Mouse (Mus musculus) kidney, embryonic 14.5 days (tissue): ENCODE measurements around the gene F2rl1. TPM values are rescaled to one million over a fixed set of nuclear protein-coding genes. Genes with fewer than 3 reads are reported as not detected.

ENCODE experiments used
- ATAC-seq: fragments of 200-750 bp; cut with Nextera tagmentation; 2 replicates; pipeline ENCODE4 v1.8.0; 2017; ENCODE audit warnings: moderate number of reproducible peaks, mild to moderate bottlenecking, moderate TSS enrichment, moderate library complexity; ENCODE audit not compliant: low FRiP score, low TSS enrichment
- H3K27ac ChIP-seq: fragments of 300-500 bp; sonication (generic); 2 replicates; pipeline ENCODE4 v1.5.1; 2014; ENCODE audit warnings: low read depth, mild to moderate bottlenecking, low read length, moderate library complexity, mixed read lengths
- H3K27me3 ChIP-seq: fragments of 300-500 bp; sonication (generic); 2 replicates; pipeline ENCODE4 v1.6.1; 2014; ENCODE audit warnings: mild to moderate bottlenecking, low read length; ENCODE audit not compliant: control insufficient read depth, insufficient read depth
- H3K36me3 ChIP-seq: fragments of 300-500 bp; sonication (generic); 2 replicates; pipeline ENCODE4 v1.6.1; 2014; ENCODE audit warnings: low read length, mixed read lengths; ENCODE audit not compliant: control insufficient read depth, insufficient read depth
- H3K4me1 ChIP-seq: fragments of 300-500 bp; sonication (generic); 2 replicates; pipeline ENCODE4 v1.6.1; 2014; ENCODE audit warnings: low read length, mixed read lengths; ENCODE audit not compliant: control insufficient read depth, insufficient read depth
- H3K4me2 ChIP-seq: fragments of 300-500 bp; sonication (generic); replicated peaks from 2 replicates; pipeline ENCODE4 v1.6.1; 2014; ENCODE audit warnings: low read depth, mild to moderate bottlenecking, low read length
- H3K4me3 ChIP-seq: fragments of 300-500 bp; sonication (generic); 2 replicates; pipeline ENCODE4 v1.5.1; 2014; ENCODE audit warnings: mild to moderate bottlenecking, low read length
- H3K9ac ChIP-seq: fragments of 300-500 bp; sonication (generic); 2 replicates; pipeline ENCODE4 v1.6.1; 2014; ENCODE audit warnings: low read depth, mild to moderate bottlenecking, low read length, moderate library complexity
- H3K9me3 ChIP-seq: fragments of 300-500 bp; sonication (generic); 2 replicates; pipeline ENCODE4 v1.6.1; 2016; ENCODE audit warnings: low read length; ENCODE audit not compliant: control insufficient read depth
- WGBS: fragments of 180-500 bp; shearing (Covaris S2); extraction: QIAGEN DNeasy Blood & Tissue Kit; methylation state at CpG from one replicate; pipeline ENCODE4 v1.1.7; 2014; 5-methylcytosine and 5-hydroxymethylcytosine counted together
- polyA plus RNA-seq: library from polyadenylated mRNA; unstranded; fragments of >200 nt; fragmentation: Nextera tagmentation; extraction: Ambion mirVana; gene quantifications from 2 replicates; pipeline ENCODE4 v1.2.1, GENCODE M21; 2014

F2rl1 gene
- polyA plus RNA-seq, 1 experiment from 2014 or later, result 6.2 TPM

- Histone ChIP-seq H3K27ac (no peak overlapping the region), H3K9me3 (no peaks in the 10 kb centered on the region), H3K4me2 (no peak overlapping the region), H3K4me3 (no peak overlapping the region), H3K27me3 (no peaks in the 10 kb centered on the region), H3K4me1 (peaks cover 7% of the 10 kb centered on the region; the same call in 1 of the 2 replicates), H3K36me3 (no peaks in the 10 kb centered on the region), H3K9ac (no peak overlapping the region)
- 82% methylated on average over 11 of the region's 11 CpGs for WGBS
- no peak for ATAC-seq
Observed at GRCm38 (mm10) chr13:95553885-95554492, 29.0 kb upstream of the F2rl1 start.

- peaks cover 28% of the 10 kb centered on the region for H3K4me1 ChIP-seq
- H3K36me3 ChIP-seq, result no peaks in the 10 kb centered on the region
- H3K27ac ChIP-seq, result no peak overlapping the region
- no peak overlapping the region for H3K9ac ChIP-seq
- WGBS, result 86% methylated on average over 2 of the region's 2 CpGs
- H3K9me3 ChIP-seq, result no peaks in the 10 kb centered on the region
- H3K27me3 ChIP-seq, result no peaks in the 10 kb centered on the region
- no peak overlapping the region for H3K4me3 ChIP-seq
- no peak overlapping the region for H3K4me2 ChIP-seq
- ATAC-seq, result no peak
Observed at GRCm38 (mm10) chr13:95550636-95551370, 25.8 kb upstream of the F2rl1 start.

DNA sequence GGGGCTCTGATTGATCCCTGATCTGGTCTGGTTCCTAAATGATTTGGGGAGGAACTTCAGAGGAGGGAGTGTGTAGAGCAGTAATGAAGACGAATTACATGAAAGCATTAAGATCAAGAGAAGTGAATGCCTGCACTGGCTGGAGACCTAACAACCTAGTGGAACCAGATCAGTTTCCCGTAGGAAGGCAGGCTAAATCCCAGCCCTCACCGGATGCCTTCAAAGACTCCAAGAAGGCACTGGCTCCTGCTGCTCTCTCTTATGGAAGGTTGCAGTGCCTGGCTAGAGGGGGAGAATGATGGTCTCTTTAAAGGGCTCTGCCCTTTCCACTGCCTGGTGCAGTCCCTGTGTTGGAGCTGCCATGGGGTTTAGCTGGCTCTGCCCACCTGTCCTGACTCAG lies 24.4 kb upstream of the F2rl1 start:
- Histone ChIP-seq H3K4me3 (no peak overlapping the region), H3K27me3 (no peaks in the 10 kb centered on the region), H3K9me3 (no peaks in the 10 kb centered on the region), H3K36me3 (no peaks in the 10 kb centered on the region), H3K9ac (no peak overlapping the region), H3K4me2 (no peak overlapping the region), H3K4me1 (peaks cover 32% of the 10 kb centered on the region), H3K27ac (no peak overlapping the region)
- 5% methylated on average over 3 of the region's 3 CpGs for WGBS
- ATAC-seq, result no peak

GRCm38 (mm10) chr13:95548856-95549255 lies 23.8 kb upstream of the F2rl1 start:
- no peak for ATAC-seq
- H3K9me3 ChIP-seq, result no peaks in the 10 kb centered on the region
- H3K27ac ChIP-seq, result no peak overlapping the region
- no peaks in the 10 kb centered on the region for H3K27me3 ChIP-seq
- H3K9ac ChIP-seq, result no peak overlapping the region
- H3K4me1 ChIP-seq, result peaks cover 32% of the 10 kb centered on the region
- WGBS, result 7% methylated on average over 6 of the region's 6 CpGs
- H3K4me3 ChIP-seq, result 0 out of 2 replicates have a peak overlapping the region, but pooled peaks have one; percentile 11
- H3K36me3 ChIP-seq, result no peaks in the 10 kb centered on the region
- peak overlapping the region; percentile 38 for H3K4me2 ChIP-seq

GRCm38 (mm10) chr13:95548291-95548789 lies 23.3 kb upstream of the F2rl1 start:
- H3K9me3 ChIP-seq, result no peaks in the 10 kb centered on the region
- H3K9ac ChIP-seq, result no peak overlapping the region
- 19% methylated on average over 20 of the region's 20 CpGs for WGBS
- peak overlapping the region; percentile 11; the same call in 1 of the 2 replicates for H3K4me3 ChIP-seq
- H3K4me2 ChIP-seq, result peak overlapping the region; percentile 38
- H3K27ac ChIP-seq, result no peak overlapping the region
- peak; percentile 35; the same call in 1 of the 2 replicates for ATAC-seq
- no peaks in the 10 kb centered on the region for H3K36me3 ChIP-seq
- peaks cover 32% of the 10 kb centered on the region for H3K4me1 ChIP-seq
- H3K27me3 ChIP-seq, result no peaks in the 10 kb centered on the region

GRCm38 (mm10) chr13:95547090-95547611 lies 22.1 kb upstream of the F2rl1 start:
- peak; percentile 88 for ATAC-seq
- H3K36me3 ChIP-seq, result no peaks in the 10 kb centered on the region
- no peak overlapping the region for H3K4me3 ChIP-seq
- H3K4me2 ChIP-seq, result peak overlapping the region; percentile 17; the same call in 1 of the 2 replicates
- H3K27me3 ChIP-seq, result no peaks in the 10 kb centered on the region
- no peak overlapping the region; the same call in 1 of the 2 replicates for H3K9ac ChIP-seq
- H3K27ac ChIP-seq, result no peak overlapping the region
- H3K4me1 ChIP-seq, result peaks cover 32% of the 10 kb centered on the region
- no peaks in the 10 kb centered on the region for H3K9me3 ChIP-seq
- 15% methylated on average over 12 of the region's 12 CpGs for WGBS

DNA sequence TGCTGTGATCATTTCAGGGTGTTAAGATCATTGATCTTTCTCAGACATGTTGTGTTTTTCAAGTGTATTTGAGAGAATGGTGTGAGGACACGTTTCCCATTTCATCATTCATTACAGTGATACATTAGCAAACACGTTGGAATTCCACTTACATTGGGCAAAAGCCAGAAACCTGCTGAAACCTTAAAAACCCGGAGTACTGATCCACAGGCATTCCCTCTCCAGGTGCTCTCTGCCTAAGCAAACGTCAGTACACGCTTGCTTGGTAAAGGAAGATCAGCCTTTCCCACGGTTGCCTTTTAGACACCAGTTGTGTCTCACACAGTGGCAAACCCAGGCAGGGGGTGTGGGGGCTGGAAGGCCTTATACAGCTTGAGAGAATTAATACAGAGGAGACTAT lies 21.2 kb upstream of the F2rl1 start:
- no peak for ATAC-seq
- WGBS, result 67% methylated on average over 6 of the region's 6 CpGs
- no peak overlapping the region for H3K27ac ChIP-seq

GRCm38 (mm10) chr13:95545729-95546186 lies 20.7 kb upstream of the F2rl1 start:
- no peaks in the 10 kb centered on the region for H3K27me3 ChIP-seq
- WGBS, result 67% methylated on average over 7 of the region's 7 CpGs
- peaks cover 32% of the 10 kb centered on the region for H3K4me1 ChIP-seq
- no peak overlapping the region for H3K9ac ChIP-seq
- H3K27ac ChIP-seq, result no peak overlapping the region
- no peak overlapping the region for H3K4me3 ChIP-seq
- H3K9me3 ChIP-seq, result no peaks in the 10 kb centered on the region
- H3K4me2 ChIP-seq, result no peak overlapping the region
- ATAC-seq, result no peak; the same call in 1 of the 2 replicates
- H3K36me3 ChIP-seq, result no peaks in the 10 kb centered on the region

More for the DNA sequence above, 21.2 kb upstream of the F2rl1 start:
- H3K4me2 ChIP-seq, result no peak overlapping the region
- no peaks in the 10 kb centered on the region for H3K9me3 ChIP-seq
- peaks cover 32% of the 10 kb centered on the region for H3K4me1 ChIP-seq
- H3K36me3 ChIP-seq, result no peaks in the 10 kb centered on the region
- H3K27me3 ChIP-seq, result no peaks in the 10 kb centered on the region
- H3K4me3 ChIP-seq, result no peak overlapping the region
- no peak overlapping the region for H3K9ac ChIP-seq

GRCm38 (mm10) chr13:95538021-95538420 lies 13.0 kb upstream of the F2rl1 start:
- Histone ChIP-seq H3K27me3 (no peaks in the 10 kb centered on the region), H3K9ac (no peak overlapping the region), H3K9me3 (no peaks in the 10 kb centered on the region), H3K4me1 (peaks cover 21% of the 10 kb centered on the region), H3K36me3 (no peaks in the 10 kb centered on the region), H3K4me2 (no peak overlapping the region), H3K4me3 (no peak overlapping the region), H3K27ac (no peak overlapping the region)
- no peak for ATAC-seq
- WGBS, result 81% methylated on average over 5 of the region's 5 CpGs
